Mouse (Mus musculus) limb, embryonic 13.5 days (tissue): ENCODE measurements around the gene Ostm1. TPM values are rescaled to one million over a fixed set of nuclear protein-coding genes. Genes with fewer than 3 reads are reported as not detected.

Source experiments
- ATAC-seq: fragments of 200-750 bp; cut with Nextera tagmentation; 2 replicates; pipeline ENCODE4 v1.8.0; 2017; ENCODE audit warnings: low read depth, moderate number of reproducible peaks, moderate TSS enrichment; ENCODE audit not compliant: low FRiP score
- H3K27ac ChIP-seq: fragments of 300-500 bp; sonication (generic); 2 replicates; pipeline ENCODE4 v1.5.1; 2015; ENCODE audit warnings: inconsistent platforms, mild to moderate bottlenecking, moderate library complexity
- H3K27me3 ChIP-seq: fragments of 300-500 bp; sonication (generic); 2 replicates; pipeline ENCODE4 v1.6.1; 2015; ENCODE audit warnings: mild to moderate bottlenecking, inconsistent platforms
- H3K36me3 ChIP-seq: fragments of 300-500 bp; sonication (generic); 2 replicates; pipeline ENCODE4 v1.6.1; 2015; ENCODE audit warnings: inconsistent platforms, mild to moderate bottlenecking, moderate library complexity
- H3K4me1 ChIP-seq: fragments of 300-500 bp; sonication (generic); 2 replicates; pipeline ENCODE4 v1.6.1; 2015; ENCODE audit warnings: inconsistent platforms
- H3K4me2 ChIP-seq: fragments of 300-500 bp; sonication (generic); replicated peaks from 2 replicates; pipeline ENCODE4 v1.6.1; 2015; ENCODE audit warnings: inconsistent platforms, mild to moderate bottlenecking, moderate library complexity
- H3K4me3 ChIP-seq: fragments of 300-500 bp; sonication (generic); 2 replicates; pipeline ENCODE4 v1.5.1; 2015; ENCODE audit warnings: moderate library complexity, mild to moderate bottlenecking, inconsistent platforms
- H3K9ac ChIP-seq: fragments of 300-500 bp; sonication (generic); 2 replicates; pipeline ENCODE4 v1.6.1; 2015; ENCODE audit warnings: mild to moderate bottlenecking, inconsistent platforms
- H3K9me3 ChIP-seq: fragments of 300-500 bp; sonication (generic); 2 replicates; pipeline ENCODE4 v1.6.1; 2016; ENCODE audit warnings: inconsistent platforms
- WGBS: fragments of 180-500 bp; shearing (Covaris S2); methylation state at CpG from one replicate; pipeline ENCODE4 v1.1.7; 2015; 5-methylcytosine and 5-hydroxymethylcytosine counted together
- polyA plus RNA-seq: library from polyadenylated mRNA; unstranded; fragments of >200 nt; fragmentation: Nextera tagmentation; extraction: Ambion mirVana; gene quantifications from 2 replicates; pipeline ENCODE4 v1.2.1, GENCODE M21; 2015

Gene Ostm1
- polyA plus RNA-seq, 1 experiment from 2014 or later = 7.6 TPM

DNA sequence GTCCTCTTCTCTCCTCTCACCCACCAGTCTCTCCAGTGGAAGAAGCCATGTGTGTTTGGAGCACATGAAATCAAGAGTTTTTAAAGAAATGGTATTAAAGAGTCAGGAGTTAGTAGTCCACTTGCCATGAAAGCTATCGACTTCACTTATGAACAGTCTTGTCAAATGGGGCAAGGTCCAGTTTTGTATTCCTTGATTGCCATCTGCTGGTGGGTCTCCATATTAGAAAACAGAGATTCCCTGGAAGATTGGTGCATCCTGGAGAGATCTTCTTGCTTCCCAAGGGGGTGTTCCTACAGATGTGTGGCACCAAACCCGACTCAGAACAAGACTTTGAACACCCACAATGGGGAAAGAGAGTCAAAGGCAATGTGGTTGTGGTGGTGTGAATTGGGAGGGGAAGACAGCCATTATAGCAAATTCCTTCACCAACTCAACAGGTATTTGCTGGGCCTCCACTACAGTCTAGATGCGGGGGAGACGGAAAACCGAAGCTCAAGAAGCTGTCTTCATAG lies 151.0 kb downstream of the Ostm1 start:
- no peaks in the 10 kb centered on the region for H3K36me3 ChIP-seq
- peaks cover 5% of the 10 kb centered on the region; the same call in 1 of the 2 replicates for H3K9me3 ChIP-seq
- H3K4me3 ChIP-seq = no peak overlapping the region
- H3K4me1 ChIP-seq = no peaks in the 10 kb centered on the region
- WGBS = 55% methylated on average over 5 of the region's 5 CpGs
- ATAC-seq = no peak
- no peak overlapping the region for H3K27ac ChIP-seq
- H3K9ac ChIP-seq = no peak overlapping the region
- 0 out of 2 replicates have a peak, but pooled peaks cover 4% of the 10 kb centered on the region for H3K27me3 ChIP-seq
- no peak overlapping the region for H3K4me2 ChIP-seq

DNA sequence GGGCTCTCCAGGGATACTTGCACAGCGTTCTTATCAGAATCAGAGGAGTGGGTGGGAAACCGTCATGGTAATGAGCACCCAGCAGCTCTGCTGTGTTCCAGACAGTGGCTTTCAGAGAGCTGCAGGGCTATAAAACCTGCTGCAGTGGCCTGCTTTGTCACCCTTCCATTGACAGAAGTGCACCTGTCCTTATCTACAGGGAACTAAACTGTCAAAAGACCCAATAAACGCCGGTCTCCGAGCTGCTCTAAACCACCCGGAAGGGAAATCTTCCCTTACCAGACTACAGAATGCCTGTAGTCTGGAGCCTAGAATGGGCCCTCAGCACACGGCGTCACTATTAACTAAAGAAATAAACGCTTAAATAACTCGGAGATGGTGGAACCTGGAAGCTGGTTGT lies 168.2 kb downstream of the Ostm1 start:
- H3K36me3 ChIP-seq = no peaks in the 10 kb centered on the region
- H3K27me3 ChIP-seq = no peaks in the 10 kb centered on the region
- H3K4me1 ChIP-seq = no peaks in the 10 kb centered on the region
- no peak for ATAC-seq
- H3K9me3 ChIP-seq = no peaks in the 10 kb centered on the region
- no peak overlapping the region for H3K27ac ChIP-seq
- no peak overlapping the region for H3K9ac ChIP-seq
- no peak overlapping the region for H3K4me2 ChIP-seq
- 45% methylated on average over 10 of the region's 10 CpGs for WGBS
- no peak overlapping the region for H3K4me3 ChIP-seq

Other genes starting within 250 kb of the Ostm1 start
- 6.0 and 6.1 TPM in 2 replicates for gene Afg1l, start 105.3 kb upstream of the Ostm1 start, polyA plus RNA-seq
- gene Snx3, start 81.8 kb upstream of the Ostm1 start, polyA plus RNA-seq = 310 and 318 TPM in 2 replicates
- gene Nr2e1, start 190 bp upstream of the Ostm1 start, polyA plus RNA-seq = 0.18 TPM in 1 of 2 replicates, not detected in the other
- 26.1 and 28.7 TPM in 2 replicates for gene Sec63, start 177.7 kb downstream of the Ostm1 start, polyA plus RNA-seq